Mouse (Mus musculus): ENCODE measurements around the gene Mrgbp. TPM values are rescaled to one million over a fixed set of nuclear protein-coding genes. Genes with fewer than 3 reads are reported as not detected.

Gene Mrgbp
- total RNA-seq, 2 experiments from 2014 or later = 17.8 to 18.4 TPM

- DNase-seq = peak; percentile 89 to 90
Measured at GRCm38 (mm10) chr2:180589123-180589831, 8.2 kb downstream of the Mrgbp start, which contains the start of gene Ogfr. TSS of gene Ogfr (plus strand) at chr2:180589245.

GRCm38 (mm10) chr2:180597490-180597889 is 16.4 kb downstream of the Mrgbp start, which contains the start of gene Col9a3:
TSS of gene Col9a3 (plus strand) at chr2:180597790.
- no peak for DNase-seq

- no peak for DNase-seq
Measured at GRCm38 (mm10) chr2:180598157-180598705, 17.1 kb downstream of the Mrgbp start.

- no peak for DNase-seq
Measured at GRCm38 (mm10) chr2:180600569-180601021, 19.5 kb downstream of the Mrgbp start.

- DNase-seq = no peak
Measured at GRCm38 (mm10) chr2:180604781-180605180, 23.7 kb downstream of the Mrgbp start.

GRCm38 (mm10) chr2:180610283-180610682 is 29.2 kb downstream of the Mrgbp start:
- no peak for DNase-seq

- DNase-seq = no peak
Measured at GRCm38 (mm10) chr2:180611882-180612281, 30.8 kb downstream of the Mrgbp start.

Other genes starting within 250 kb of the Mrgbp start
- gene Gata5, start 246.6 kb upstream of the Mrgbp start, total RNA-seq (2021) = under 1 TPM; 0.35 to 0.80 TPM
- gene Slco4a1, start 125.1 kb upstream of the Mrgbp start, total RNA-seq (2021) = under 1 TPM in 1 of 2 experiments, not detected in 1; 0.23 TPM
- not detected for gene Ntsr1, start 81.3 kb upstream of the Mrgbp start, total RNA-seq (2021)
- 10 to 100 TPM; 31.9 to 34.1 TPM for gene Ogfr, start 7.9 kb downstream of the Mrgbp start, total RNA-seq (2021)
- under 1 TPM in 1 of 2 experiments, not detected in 1; 0.21 TPM for gene Col9a3, start 16.5 kb downstream of the Mrgbp start, total RNA-seq (2021)
- gene Tcfl5, start 61.4 kb downstream of the Mrgbp start, total RNA-seq (2021) = not detected
- 10 to 100 TPM; 25.8 to 29.9 TPM for gene Dido1, start 128.7 kb downstream of the Mrgbp start, total RNA-seq (2021)
- 10 to 100 TPM; 55.8 to 59.5 TPM for gene Gid8, start 128.8 kb downstream of the Mrgbp start, total RNA-seq (2021)
- gene Slc17a9, start 144.0 kb downstream of the Mrgbp start, total RNA-seq (2021) = under 1 TPM; 0.10 to 0.54 TPM
- not detected for gene Bhlhe23, start 195.6 kb downstream of the Mrgbp start, total RNA-seq (2021)